Mouse (Mus musculus): Measurements from ENCODE around the gene Rubcn. TPM values are rescaled to one million over a fixed set of nuclear protein-coding genes. Genes with fewer than 3 reads are reported as not detected.

The Rubcn gene
- polyA plus RNA-seq, 1 experiment from 2014 or later = 24.2 TPM

- no peaks in the 10 kb centered on the region for H3K27me3 ChIP-seq (replicated peaks)
- H3K4me3 ChIP-seq = peak overlapping the region; percentile 47
- H3K4me1 ChIP-seq = peaks cover 28% of the 10 kb centered on the region
- ATAC-seq (ENCODE audit: extremely low read depth, insufficient number of reproducible peaks, low FRiP score, low TSS enrichment) = no peak
- no peaks in the 10 kb centered on the region for H3K36me3 ChIP-seq
- peak overlapping the region; percentile 82 for H3K27ac ChIP-seq (replicated peaks)
- peak overlapping the region; percentile 77 for H3K9ac ChIP-seq
- no peaks in the 10 kb centered on the region for H3K9me3 ChIP-seq
- H3K4me2 ChIP-seq = peak overlapping the region; percentile 74
- 14% methylated on average over 6 of the region's 6 CpGs for WGBS
Measured at GRCm38 (mm10) chr16:32815160-32815605, 62.4 kb downstream of the Rubcn start.

- 15% methylated on average over 14 of the region's 14 CpGs for WGBS
- H3K27ac ChIP-seq (replicated peaks) = peak overlapping the region; percentile 82
- H3K4me1 ChIP-seq = peaks cover 27% of the 10 kb centered on the region
- H3K4me3 ChIP-seq = peak overlapping the region; percentile 47
- no peaks in the 10 kb centered on the region for H3K27me3 ChIP-seq (replicated peaks)
- no peak for ATAC-seq (ENCODE audit: extremely low read depth, insufficient number of reproducible peaks, low FRiP score, low TSS enrichment)
- H3K4me2 ChIP-seq = peak overlapping the region; percentile 74
- peak overlapping the region; percentile 77 for H3K9ac ChIP-seq
- no peaks in the 10 kb centered on the region for H3K9me3 ChIP-seq
- H3K36me3 ChIP-seq = no peaks in the 10 kb centered on the region
Measured at GRCm38 (mm10) chr16:32814539-32814938, 63.0 kb downstream of the Rubcn start.

GRCm38 (mm10) chr16:32813771-32814170 is 63.8 kb downstream of the Rubcn start:
- Histone ChIP-seq H3K36me3 (no peaks in the 10 kb centered on the region), H3K4me3 (no peak overlapping the region), H3K27ac (replicated peaks) (no peak overlapping the region; the same call in 1 of the 2 replicates), H3K27me3 (replicated peaks) (no peaks in the 10 kb centered on the region), H3K4me1 (peaks cover 20% of the 10 kb centered on the region), H3K4me2 (peak overlapping the region; percentile 74; the same call in 1 of the 2 replicates), H3K9ac (no peak overlapping the region), H3K9me3 (no peaks in the 10 kb centered on the region)
- WGBS = 71% methylated on average over 3 of the region's 3 CpGs
- ATAC-seq (ENCODE audit: extremely low read depth, insufficient number of reproducible peaks, low FRiP score, low TSS enrichment) = no peak

DNA sequence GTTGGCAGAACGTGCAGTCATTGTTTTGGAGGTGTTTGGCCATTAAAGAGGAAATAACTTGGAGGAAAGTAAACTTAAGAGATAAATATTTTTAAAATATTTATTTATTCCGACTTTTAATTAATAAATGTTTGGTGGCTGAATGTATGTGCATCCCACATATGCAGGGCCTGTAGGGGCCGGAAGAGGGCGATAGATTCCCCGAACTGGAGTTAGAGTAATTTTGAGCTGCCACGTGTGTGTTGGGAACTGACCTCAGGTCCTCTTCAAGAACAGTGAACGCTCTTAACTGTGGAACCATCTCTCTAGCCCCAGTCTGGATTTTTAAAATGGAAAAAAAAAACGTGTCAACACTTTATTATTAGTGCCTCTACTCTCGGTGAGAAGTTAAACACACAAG is 64.2 kb downstream of the Rubcn start:
- H3K4me3 ChIP-seq = peak overlapping the region; percentile 25; the same call in 1 of the 2 replicates
- no peaks in the 10 kb centered on the region for H3K27me3 ChIP-seq (replicated peaks)
- 54% methylated on average over 9 of the region's 9 CpGs for WGBS
- H3K9me3 ChIP-seq = no peaks in the 10 kb centered on the region
- ATAC-seq (ENCODE audit: extremely low read depth, insufficient number of reproducible peaks, low FRiP score, low TSS enrichment) = no peak
- no peak overlapping the region for H3K9ac ChIP-seq
- no peaks in the 10 kb centered on the region for H3K36me3 ChIP-seq
- peak overlapping the region; percentile 59 for H3K4me2 ChIP-seq
- peaks cover 19% of the 10 kb centered on the region for H3K4me1 ChIP-seq
- H3K27ac ChIP-seq (replicated peaks) = no peak overlapping the region

GRCm38 (mm10) chr16:32812888-32813361 is 64.6 kb downstream of the Rubcn start:
- no peak for ATAC-seq (ENCODE audit: extremely low read depth, insufficient number of reproducible peaks, low FRiP score, low TSS enrichment)
- Histone ChIP-seq H3K27ac (replicated peaks) (no peak overlapping the region), H3K4me1 (peaks cover 19% of the 10 kb centered on the region), H3K27me3 (replicated peaks) (no peaks in the 10 kb centered on the region), H3K36me3 (no peaks in the 10 kb centered on the region), H3K9me3 (no peaks in the 10 kb centered on the region), H3K4me2 (peak overlapping the region; percentile 59), H3K9ac (no peak overlapping the region), H3K4me3 (peak overlapping the region; percentile 25; the same call in 1 of the 2 replicates)
- 2% methylated on average over 9 of the region's 9 CpGs for WGBS

DNA sequence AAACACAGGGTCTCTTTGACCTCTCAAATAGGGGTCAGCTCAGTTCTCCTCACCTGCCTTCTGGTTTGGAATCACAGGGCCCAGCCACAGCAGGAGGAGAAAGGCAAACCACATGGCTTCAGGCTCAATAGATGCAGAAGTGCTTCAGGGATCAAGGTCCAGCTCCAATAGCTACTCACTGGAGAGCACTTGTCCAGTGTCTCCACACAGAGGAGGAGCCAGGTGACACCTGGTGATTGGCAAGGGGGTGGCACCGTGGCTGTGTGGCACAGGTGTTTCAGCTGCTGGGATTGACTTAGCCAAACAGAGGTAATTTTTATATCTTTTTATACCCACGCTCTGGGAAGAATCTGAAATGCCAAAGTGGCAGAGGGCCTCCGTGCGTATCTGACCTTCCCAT is 67.2 kb downstream of the Rubcn start, which contains the start of gene Smbd1:
Smbd1 (minus strand) TSS at position 157 of the 400 bp plus-strand sequence.
- WGBS = 82% methylated on average over 4 of the region's 4 CpGs
- no peak within 1 kb of the TSS for H3K27ac ChIP-seq (replicated peaks)
- no peak for ATAC-seq (ENCODE audit: extremely low read depth, insufficient number of reproducible peaks, low FRiP score, low TSS enrichment)

DNA sequence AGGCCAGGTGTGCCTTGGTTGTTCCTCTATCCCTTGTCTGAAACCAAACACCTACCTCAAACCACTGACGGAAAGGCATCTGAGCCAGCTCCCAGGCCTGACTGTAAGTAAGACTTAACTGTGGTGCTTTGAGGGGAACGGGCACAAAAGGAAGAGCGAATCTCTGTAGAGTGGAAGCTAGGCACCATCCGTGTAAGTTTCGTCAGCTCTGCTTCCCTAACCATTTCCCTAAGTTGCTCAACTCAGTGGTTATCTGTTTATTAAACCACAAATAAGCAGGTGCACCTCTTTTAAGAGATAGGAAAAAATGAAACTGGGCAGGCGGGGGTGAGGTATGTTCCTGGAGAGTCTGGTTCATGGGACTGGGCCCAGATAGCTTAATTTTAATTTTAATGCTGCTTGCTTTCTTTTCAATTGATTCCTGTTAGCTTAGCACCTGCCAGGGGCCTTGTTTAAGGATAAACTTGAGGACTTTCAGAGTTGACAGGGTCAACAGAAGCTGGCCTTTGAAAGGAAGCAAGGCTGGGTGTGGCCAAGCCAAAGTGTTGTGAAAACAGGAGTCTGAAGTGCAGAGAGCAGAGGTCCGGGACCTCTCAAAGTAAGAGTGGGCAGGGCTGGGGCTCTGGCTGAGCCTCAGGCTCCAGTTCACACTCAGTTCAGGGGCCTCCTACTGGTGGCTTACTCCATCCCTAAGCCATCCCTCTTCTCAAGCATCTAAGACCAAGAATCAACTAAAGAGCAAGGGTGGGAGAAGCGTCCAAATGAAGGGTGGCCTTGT is 70.0 kb downstream of the Rubcn start:
- no peak overlapping the region for H3K4me3 ChIP-seq
- no peaks in the 10 kb centered on the region for H3K9me3 ChIP-seq
- H3K4me2 ChIP-seq = no peak overlapping the region
- WGBS = 58% methylated on average over 8 of the region's 8 CpGs
- H3K4me1 ChIP-seq = peaks cover 39% of the 10 kb centered on the region
- H3K9ac ChIP-seq = no peak overlapping the region
- H3K27ac ChIP-seq (replicated peaks) = no peak overlapping the region
- ATAC-seq (ENCODE audit: extremely low read depth, insufficient number of reproducible peaks, low FRiP score, low TSS enrichment) = no peak
- no peaks in the 10 kb centered on the region for H3K36me3 ChIP-seq
- no peaks in the 10 kb centered on the region for H3K27me3 ChIP-seq (replicated peaks)

More for the DNA sequence above, 67.2 kb downstream of the Rubcn start, which contains the start of gene Smbd1:
- Histone ChIP-seq H3K27me3 (replicated peaks) (no peaks in the 10 kb centered on the region), H3K9me3 (no peaks in the 10 kb centered on the region), H3K4me2 (no peak within 1 kb of the TSS), H3K4me1 (peaks cover 29% of the 10 kb centered on the region), H3K4me3 (no peak within 1 kb of the TSS), H3K9ac (no peak within 1 kb of the TSS), H3K36me3 (no peaks in the 10 kb centered on the region)

DNA sequence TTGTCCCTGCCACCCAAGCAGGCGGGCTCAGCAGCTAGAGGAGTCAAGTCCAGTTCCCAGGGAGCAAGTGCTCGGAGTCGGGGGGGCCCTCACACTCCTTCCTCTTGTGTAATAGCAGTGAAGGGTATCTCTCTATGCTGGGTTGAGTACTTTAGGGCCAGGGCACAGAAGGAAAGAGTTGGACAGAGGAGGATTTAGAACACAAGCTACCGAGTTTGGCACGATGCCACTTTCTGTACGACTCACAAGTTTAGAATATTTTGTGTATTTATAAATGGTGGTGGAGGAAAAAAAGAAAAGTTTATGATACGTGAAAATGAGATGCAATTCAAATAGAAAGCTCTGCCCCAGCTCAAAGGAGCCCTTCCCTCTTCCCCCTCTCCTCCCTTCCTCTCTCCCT is 72.4 kb downstream of the Rubcn start:
- no peaks in the 10 kb centered on the region; the same call in 1 of the 2 replicates for H3K9me3 ChIP-seq
- no peaks in the 10 kb centered on the region for H3K36me3 ChIP-seq
- no peaks in the 10 kb centered on the region for H3K27me3 ChIP-seq (replicated peaks)
- H3K4me2 ChIP-seq = no peak overlapping the region
- H3K27ac ChIP-seq (replicated peaks) = no peak overlapping the region
- H3K4me1 ChIP-seq = peaks cover 49% of the 10 kb centered on the region
- H3K4me3 ChIP-seq = no peak overlapping the region
- 69% methylated on average over 7 of the region's 7 CpGs for WGBS
- H3K9ac ChIP-seq = no peak overlapping the region
- ATAC-seq (ENCODE audit: extremely low read depth, insufficient number of reproducible peaks, low FRiP score, low TSS enrichment) = no peak

GRCm38 (mm10) chr16:32803901-32804300 is 73.7 kb downstream of the Rubcn start:
- ATAC-seq (ENCODE audit: extremely low read depth, insufficient number of reproducible peaks, low FRiP score, low TSS enrichment) = no peak
- H3K4me2 ChIP-seq = no peak overlapping the region
- H3K9ac ChIP-seq = no peak overlapping the region
- H3K4me3 ChIP-seq = no peak overlapping the region
- WGBS = 33% methylated on average over 5 of the region's 5 CpGs
- H3K36me3 ChIP-seq = no peaks in the 10 kb centered on the region
- no peaks in the 10 kb centered on the region for H3K27me3 ChIP-seq (replicated peaks)
- H3K4me1 ChIP-seq = peaks cover 49% of the 10 kb centered on the region
- H3K9me3 ChIP-seq = no peaks in the 10 kb centered on the region; the same call in 1 of the 2 replicates
- peak overlapping the region; percentile 55; the same call in 1 of the 2 replicates for H3K27ac ChIP-seq (replicated peaks)

DNA sequence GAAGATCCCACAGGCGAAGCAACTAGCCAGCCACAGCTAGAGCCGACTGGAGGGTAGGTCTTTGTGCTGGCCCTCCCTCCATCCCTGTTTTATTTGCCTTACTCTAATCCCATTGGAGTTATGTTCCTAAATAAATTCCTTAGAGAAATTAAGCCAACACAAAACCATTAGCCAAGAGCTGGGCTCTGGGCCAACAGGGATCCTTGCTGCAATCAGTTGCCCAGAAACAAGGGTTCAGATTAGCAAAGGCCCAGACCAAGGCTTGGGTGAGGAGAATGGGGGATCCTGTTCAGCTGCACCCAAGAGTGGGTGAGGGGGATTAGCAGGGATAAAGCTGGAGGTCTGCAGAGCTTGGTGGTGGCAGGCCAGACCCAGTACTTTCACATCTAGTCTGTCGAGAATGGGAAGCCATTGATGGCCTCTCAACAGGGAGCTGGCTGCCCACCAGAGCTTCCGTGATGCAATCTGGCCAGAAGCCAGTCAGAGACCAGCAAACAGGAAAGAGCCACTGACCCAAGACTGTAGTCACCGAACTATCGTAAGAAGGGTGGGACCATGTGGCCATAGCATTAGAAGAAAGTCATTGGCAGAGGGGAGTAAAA is 74.2 kb downstream of the Rubcn start:
- 46% methylated on average over 6 of the region's 6 CpGs for WGBS
- Histone ChIP-seq H3K36me3 (no peaks in the 10 kb centered on the region), H3K4me3 (no peak overlapping the region), H3K4me2 (0 out of 2 replicates have a peak overlapping the region, but pooled peaks have one; percentile 10), H3K9ac (no peak overlapping the region), H3K9me3 (no peaks in the 10 kb centered on the region; the same call in 1 of the 2 replicates), H3K4me1 (peaks cover 54% of the 10 kb centered on the region), H3K27ac (replicated peaks) (peak overlapping the region; percentile 55), H3K27me3 (replicated peaks) (no peaks in the 10 kb centered on the region)
- no peak for ATAC-seq (ENCODE audit: extremely low read depth, insufficient number of reproducible peaks, low FRiP score, low TSS enrichment)

- peaks cover 32% of the 10 kb centered on the region for H3K4me1 ChIP-seq
- no peak within 1 kb of the TSS for H3K4me3 ChIP-seq
- no peaks in the 10 kb centered on the region for H3K36me3 ChIP-seq
- 63% methylated on average over 3 of the region's 3 CpGs for WGBS
- peaks cover 8% of the 10 kb centered on the region; the same call in 1 of the 2 replicates for H3K27me3 ChIP-seq (replicated peaks)
- H3K4me2 ChIP-seq = no peak within 1 kb of the TSS
- H3K27ac ChIP-seq (replicated peaks) = no peak within 1 kb of the TSS
- H3K9me3 ChIP-seq = no peaks in the 10 kb centered on the region; the same call in 1 of the 2 replicates
- H3K9ac ChIP-seq = no peak within 1 kb of the TSS
- no peak for ATAC-seq (ENCODE audit: extremely low read depth, insufficient number of reproducible peaks, low FRiP score, low TSS enrichment)
Measured at GRCm38 (mm10) chr16:32797426-32797689, 80.2 kb downstream of the Rubcn start, which contains the start of gene Muc20. Gene Muc20 (minus strand): TSS chr16:32797435.
